Mouse (Mus musculus): ENCODE data around the gene Atp11c. TPM values are rescaled to one million over a fixed set of nuclear protein-coding genes. Genes with fewer than 3 reads are reported as not detected.
A peak's percentile ranks its signal among the peaks of the same experiment; 100 is the strongest.

Gene Atp11c
- polyA plus RNA-seq, 1 experiment from 2014 or later, result 21.2 TPM

- Histone ChIP-seq H3K4me1 (ENCODE audit: control insufficient read depth, insufficient read depth, low read length) (no peaks in the 10 kb centered on the region), H3K4me2 (ENCODE audit: low read depth, low read length) (peak overlapping the region; percentile 74)
- WGBS, result 13% methylated on average over 19 of the region's 19 CpGs
Observed at GRCm38 (mm10) chrX:60178025-60178743, 414.3 kb downstream of the Atp11c start.

More at GRCm38 (mm10) chrX:60178025-60178743, 414.3 kb downstream of the Atp11c start:
- no peaks in the 10 kb centered on the region for H3K27me3 ChIP-seq (ENCODE audit: control insufficient read depth, insufficient read depth, low read length)
- peak; percentile 69 for ATAC-seq (ENCODE audit: low read depth)
- H3K4me3 ChIP-seq (ENCODE audit: low read depth, low read length), result peak overlapping the region; percentile 34
- no peaks in the 10 kb centered on the region for H3K36me3 ChIP-seq (ENCODE audit: control insufficient read depth, insufficient read depth, low read length)
- no peak overlapping the region for H3K27ac ChIP-seq (ENCODE audit: low read depth, low read length)
- H3K9ac ChIP-seq (replicated peaks; ENCODE audit: low read depth, low read length), result no peak overlapping the region
- H3K9me3 ChIP-seq (ENCODE audit: control insufficient read depth, low read length), result no peaks in the 10 kb centered on the region

MicroRNA genes within 50 kb of the gene (microRNA counts, 519-probe panel; counts per million panel counts)
- not detected for microRNA mmu-miR-505

Small RNA genes lying within 50 kb of the gene (microRNA-seq; reads per million reads assigned to microRNA genes)
- gene Mir505, result 75.1 reads per million, percentile 42 among the genes with 10 or more reads in this experiment

Other genes starting within 250 kb of the Atp11c start
- not detected in 2 replicates for gene Gm7073, start 53.4 kb downstream of the Atp11c start, polyA plus RNA-seq (2014; fragmentation: Nextera tagmentation; extraction: Ambion mirVana)

All from neural tube, embryonic 14.5 days (tissue).